Mouse (Mus musculus): ENCODE data around the gene Tmem120a.
A peak's percentile ranks its signal among the peaks of the same experiment; 100 is the strongest.

The Tmem120a gene

DNA sequence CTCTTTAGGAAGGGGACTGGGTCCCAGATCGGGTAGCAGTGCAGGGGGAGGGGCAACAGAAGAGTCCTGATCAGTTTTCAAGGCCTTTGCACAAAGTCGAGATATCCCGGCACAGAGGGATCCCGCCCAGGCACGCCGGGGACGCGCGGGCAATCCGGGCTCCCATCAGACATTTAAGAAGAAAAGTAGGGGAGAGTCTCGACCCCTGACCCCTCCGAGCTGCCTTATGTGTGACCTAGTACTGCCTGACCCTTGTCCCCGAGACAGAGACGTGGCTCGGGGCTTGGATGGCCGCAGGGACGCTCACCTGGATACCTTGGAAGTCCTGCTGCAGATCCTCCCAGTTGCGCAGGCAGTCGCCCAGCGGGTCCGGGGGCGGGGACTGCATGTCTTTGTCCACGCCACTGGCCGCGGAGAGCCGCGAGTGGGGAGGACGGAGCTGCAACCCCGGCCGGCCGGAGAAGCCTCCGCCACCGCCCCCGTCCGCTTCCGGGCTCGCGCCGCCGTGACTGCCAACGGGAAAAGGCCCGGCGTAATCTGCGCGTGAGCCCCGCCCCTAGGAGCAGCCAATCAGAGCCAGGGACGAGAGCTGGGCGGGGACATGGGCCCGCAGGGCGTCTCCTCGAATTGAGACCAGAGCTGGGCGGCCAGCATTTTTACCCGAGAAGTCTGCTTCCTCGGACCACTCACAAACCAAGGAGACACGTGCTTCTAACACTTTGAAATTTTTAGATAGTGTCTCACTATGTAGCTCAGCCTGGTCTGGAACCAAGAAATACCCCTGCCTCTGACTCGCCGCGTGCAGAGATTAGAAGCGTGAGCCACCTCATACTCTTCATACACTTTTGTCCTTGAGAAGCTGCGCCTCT is at the start of gene Tmem120a:
Gene Tmem120a (minus strand): TSS at position 708 of the 869 bp plus-strand sequence.
- peak; percentile 98 for DNase-seq

GRCm38 (mm10) chr5:135782901-135783300 is 38.7 kb upstream of the Tmem120a start:
- DNase-seq = no peak

GRCm38 (mm10) chr5:135780331-135780730 is 36.1 kb upstream of the Tmem120a start:
- DNase-seq = no peak

- peak; percentile 100 for DNase-seq
Measured at GRCm38 (mm10) chr5:135778471-135779445, 34.5 kb upstream of the Tmem120a start, which contains the start of gene Mdh2. Gene Mdh2 (plus strand): TSS chr5:135778480.

- no peak for DNase-seq
Measured at GRCm38 (mm10) chr5:135777796-135778470, 33.7 kb upstream of the Tmem120a start, which contains the start of gene Styxl1. Gene Styxl1 (minus strand): TSS chr5:135778385.

DNA sequence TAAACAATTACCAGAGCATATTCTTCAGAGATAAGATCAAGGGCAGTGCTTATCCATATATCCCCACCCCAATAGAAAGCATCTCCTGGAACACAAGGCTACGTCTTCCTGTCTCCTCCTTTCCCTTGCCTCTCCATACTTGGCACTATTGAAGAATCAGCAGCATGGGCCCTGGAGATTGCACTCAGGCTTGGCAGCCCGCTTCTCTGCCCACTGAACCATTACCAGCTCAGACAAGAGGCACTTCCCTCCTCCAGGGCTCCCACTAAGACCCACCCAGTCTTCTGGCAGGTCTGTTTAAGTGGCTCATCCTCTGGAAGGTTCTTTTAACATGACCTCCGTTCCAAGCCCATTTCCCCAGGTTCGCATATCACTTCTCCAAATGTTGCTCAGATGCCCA is 32.3 kb upstream of the Tmem120a start:
- DNase-seq = peak; percentile 65

DNA sequence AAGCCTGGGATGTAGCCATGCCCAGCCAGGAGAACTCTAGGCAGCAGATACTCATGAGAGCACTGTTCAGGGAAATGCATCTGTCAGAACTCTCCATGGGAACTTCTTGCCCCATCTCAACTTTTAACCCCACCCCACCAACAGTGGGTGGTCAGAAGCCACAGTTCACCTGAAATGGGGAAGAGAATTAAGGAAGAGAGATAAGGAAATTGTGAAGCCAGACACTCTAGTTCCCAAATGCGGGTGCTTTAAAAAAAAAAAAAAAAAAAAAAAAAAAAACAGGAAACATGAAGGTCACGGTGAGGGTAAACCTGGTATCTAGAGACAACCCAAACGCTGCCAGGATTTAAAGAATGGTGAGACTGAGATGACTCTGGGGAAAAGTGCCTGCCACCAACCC is 28.3 kb upstream of the Tmem120a start:
- DNase-seq = no peak

DNA sequence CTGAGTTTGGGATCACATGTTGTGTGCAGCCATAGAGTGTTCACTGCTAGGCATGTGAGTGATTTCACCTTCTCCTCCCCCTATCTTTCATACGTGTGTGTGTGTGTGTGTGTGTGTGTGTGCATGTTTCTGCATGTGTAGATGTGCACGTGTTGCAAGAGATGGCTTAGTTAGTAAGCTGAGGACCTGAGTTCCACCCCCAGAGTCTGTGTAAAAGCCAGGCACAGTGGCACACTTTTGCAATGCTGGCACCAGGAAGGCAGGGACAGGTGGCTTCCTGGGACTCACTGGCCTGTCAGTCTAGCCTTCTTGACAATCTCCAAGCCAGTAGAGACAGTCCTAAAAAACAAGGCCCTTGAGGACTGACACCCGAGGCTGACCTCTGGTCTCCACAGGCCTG is 20.7 kb upstream of the Tmem120a start:
- DNase-seq = no peak

DNA sequence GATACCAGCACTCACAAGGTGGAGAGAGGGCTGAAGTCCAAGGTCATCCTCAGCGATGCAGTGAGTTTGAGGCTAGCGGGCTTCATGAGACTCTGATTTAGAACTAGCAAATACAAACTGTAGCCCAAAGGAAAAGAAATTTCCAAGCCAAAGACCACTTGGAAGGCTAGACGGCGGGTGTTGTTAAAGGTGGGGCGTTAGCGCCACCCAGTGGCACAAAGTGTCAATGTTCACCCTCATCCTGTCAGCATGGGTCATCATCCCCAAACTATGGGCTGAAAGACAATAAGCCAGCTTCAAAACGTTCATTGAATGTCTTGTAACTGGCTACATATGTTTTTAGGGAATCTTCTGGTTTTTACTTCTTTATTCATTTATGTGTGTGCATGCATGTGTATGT is 19.3 kb upstream of the Tmem120a start:
- DNase-seq = peak; percentile 74

DNA sequence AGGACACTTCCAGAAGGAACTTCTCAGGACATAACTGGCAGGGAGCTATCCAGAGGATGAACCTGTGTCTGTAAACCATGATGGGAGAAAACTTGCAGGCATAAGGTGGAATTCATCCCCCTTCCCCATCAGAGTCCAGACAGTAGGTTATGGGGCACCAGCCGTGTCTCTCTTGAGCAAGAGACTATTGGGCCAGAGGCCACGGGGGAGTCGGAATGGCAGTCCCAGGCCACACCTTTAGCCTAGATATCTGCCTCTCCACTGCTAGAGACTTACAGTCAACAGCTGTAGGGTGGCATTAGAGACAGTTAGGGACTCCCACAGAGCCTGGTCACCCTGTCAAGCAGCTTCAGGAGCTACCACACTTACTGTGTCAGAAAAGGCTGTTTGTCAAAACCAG is 17.6 kb upstream of the Tmem120a start:
- no peak for DNase-seq

- no peak for DNase-seq
Measured at GRCm38 (mm10) chr5:135751595-135751994, 7.3 kb upstream of the Tmem120a start.

DNA sequence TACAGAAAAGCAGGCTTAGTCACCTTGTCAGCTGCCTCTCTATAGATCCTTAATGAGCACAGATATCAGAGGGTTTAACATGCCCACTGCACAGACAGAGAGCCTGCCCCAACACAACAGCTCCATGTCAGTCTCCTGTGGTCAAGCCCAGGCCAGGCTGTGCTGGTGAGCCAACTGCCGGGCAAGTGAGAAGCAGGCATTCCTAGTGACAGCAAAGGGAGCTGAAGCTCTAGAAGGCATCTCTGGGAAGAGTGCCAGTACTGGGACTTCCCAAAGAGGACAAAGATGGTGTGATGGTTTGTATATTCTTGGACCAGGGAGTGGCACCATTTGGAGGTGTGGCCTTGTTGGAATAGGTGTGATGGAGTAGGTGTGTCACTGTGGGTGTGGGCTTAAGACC is 6.8 kb upstream of the Tmem120a start:
- no peak for DNase-seq

DNA sequence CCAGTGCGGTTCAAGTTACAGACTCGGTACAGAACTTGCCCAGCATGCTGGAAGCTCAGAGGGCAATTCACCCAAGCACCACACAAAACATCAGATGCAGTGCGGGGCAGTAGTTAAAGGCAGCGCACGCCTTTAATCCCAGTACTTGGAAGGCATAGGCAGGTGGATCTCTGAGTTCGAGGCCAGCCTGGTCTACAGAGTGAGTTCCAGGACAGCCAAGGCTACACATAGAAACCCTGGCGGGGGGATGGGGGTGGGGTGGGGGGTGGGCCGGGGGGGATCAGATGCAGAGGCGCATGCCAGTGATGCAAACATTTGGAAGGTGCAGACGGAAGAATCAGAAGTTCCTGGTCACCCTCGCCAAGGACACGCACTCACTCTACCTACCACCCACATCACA is 494 bp upstream of the Tmem120a start:
- no peak for DNase-seq

- peak; percentile 81 for DNase-seq
Measured at GRCm38 (mm10) chr5:135742941-135743740, 1.1 kb downstream of the Tmem120a start.

DNA sequence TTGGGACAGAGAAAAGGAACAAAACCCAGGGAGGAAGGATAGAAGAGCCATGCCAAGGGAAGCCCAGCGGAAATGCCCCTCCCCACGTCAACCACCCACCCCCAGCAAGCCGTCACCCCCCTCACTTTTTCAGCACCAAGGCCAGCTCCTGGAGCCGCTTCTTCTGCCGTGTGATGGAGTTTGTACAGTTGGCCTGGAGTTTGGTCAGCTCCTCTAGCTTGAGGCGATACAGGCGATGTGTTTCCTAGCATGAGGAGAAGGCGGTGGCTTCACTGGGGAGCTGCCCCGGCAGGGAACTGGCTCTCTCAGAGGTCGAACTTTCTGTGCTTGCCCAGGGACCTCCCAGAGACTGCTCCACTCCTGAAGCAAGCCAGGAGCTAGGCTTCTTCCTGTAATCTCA is 2.1 kb downstream of the Tmem120a start:
- DNase-seq = peak; percentile 85

- peak; percentile 6 for DNase-seq
Measured at GRCm38 (mm10) chr5:135738266-135738665, 6.0 kb downstream of the Tmem120a start.

GRCm38 (mm10) chr5:135737154-135737553 is 7.1 kb downstream of the Tmem120a start:
- peak; percentile 31 for DNase-seq

DNA sequence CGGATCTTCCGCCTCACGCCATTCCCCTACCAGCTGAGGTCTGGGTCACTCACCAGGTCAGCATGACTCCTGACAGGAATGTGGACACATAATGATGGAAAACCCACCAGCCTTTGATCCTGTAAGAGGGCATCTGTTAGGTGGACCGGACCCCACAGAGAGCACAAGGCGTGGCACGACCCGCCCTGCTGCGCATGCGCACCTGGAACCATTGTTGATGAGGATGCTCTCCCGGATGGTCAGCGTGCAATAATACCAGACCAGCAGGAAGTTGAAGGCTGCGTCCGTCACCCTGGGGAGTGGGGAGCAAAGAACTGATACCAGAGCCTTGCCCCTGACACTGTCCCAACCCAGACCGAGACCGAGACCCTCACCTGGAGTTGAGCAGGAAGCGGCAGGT is 7.7 kb downstream of the Tmem120a start:
- DNase-seq = peak; percentile 5

DNA sequence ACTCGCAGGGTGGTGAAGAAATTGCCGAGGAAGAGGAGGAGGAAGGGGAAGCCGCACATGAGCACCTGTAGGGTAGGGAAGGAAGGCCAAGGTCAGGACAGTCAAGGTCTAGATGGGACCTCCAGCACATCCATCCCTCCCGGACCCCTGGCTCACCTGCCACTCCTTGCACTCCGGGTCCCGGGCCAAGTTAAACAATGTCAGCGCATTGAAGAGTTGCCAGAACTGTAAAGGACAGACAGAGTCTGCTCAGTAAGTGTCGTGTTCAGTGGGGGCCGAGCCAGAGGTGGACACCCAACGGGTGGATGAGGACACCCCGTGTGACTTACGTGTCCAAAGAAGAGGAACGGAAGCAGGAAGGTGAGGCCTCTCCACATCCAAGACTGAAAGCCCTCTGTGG is 8.5 kb downstream of the Tmem120a start:
- DNase-seq = peak; percentile 40

DNA sequence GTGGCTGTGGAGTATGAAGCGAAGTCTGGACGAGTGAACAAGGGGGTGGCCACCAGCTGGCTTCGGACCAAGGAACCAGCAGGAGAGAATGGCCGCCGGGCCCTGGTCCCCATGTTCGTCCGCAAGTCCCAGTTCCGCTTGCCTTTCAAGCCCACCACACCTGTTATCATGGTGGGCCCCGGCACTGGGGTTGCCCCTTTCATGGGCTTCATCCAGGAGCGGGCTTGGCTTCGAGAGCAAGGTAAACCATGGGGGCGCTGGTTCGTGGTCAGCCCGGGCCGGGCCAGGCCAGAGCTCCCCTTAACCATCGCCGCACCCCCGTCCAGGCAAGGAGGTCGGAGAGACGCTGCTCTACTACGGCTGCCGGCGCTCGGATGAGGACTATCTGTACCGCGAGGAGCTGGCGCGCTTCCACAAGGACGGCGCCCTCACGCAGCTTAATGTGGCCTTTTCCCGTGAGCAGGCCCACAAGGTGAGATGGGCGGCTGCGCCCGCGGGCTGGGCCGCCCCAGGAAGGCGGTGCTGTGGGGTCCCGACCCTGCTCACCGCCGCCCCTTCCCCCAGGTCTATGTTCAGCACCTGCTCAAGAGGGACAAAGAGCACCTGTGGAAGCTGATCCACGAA is 10.1 kb downstream of the Tmem120a start:
- peak; percentile 15 for DNase-seq

GRCm38 (mm10) chr5:135733071-135733470 is 11.2 kb downstream of the Tmem120a start:
- DNase-seq = no peak
